Mouse (Mus musculus) urinary bladder, adult 2 months (tissue): ENCODE measurements around the gene Hdac8. TPM values are rescaled to one million over a fixed set of nuclear protein-coding genes. Genes with fewer than 3 reads are reported as not detected.

Experiments
- polyA plus RNA-seq: library from polyadenylated mRNA; depleted of rRNA; stranded (reverse); fragments of >200 nt; gene quantifications from 2 replicates; pipeline ENCODE4 v1.2.3, GENCODE M21; 2012; rRNA removed

The Hdac8 gene
- polyA plus RNA-seq, 1 experiment, result 15.6 TPM

Other genes starting within 250 kb of the Hdac8 start
- 12.0 and 13.4 TPM in 2 replicates for gene Phka1, start 138.9 kb upstream of the Hdac8 start, polyA plus RNA-seq
- gene Gm3880, start 181.6 kb upstream of the Hdac8 start, polyA plus RNA-seq, result not detected in 2 replicates
- not detected in 2 replicates for gene Gm9112, start 202.3 kb upstream of the Hdac8 start, polyA plus RNA-seq
- gene Dmrtc1b, start 202.5 kb upstream of the Hdac8 start, polyA plus RNA-seq, result not detected in 2 replicates